Mouse (Mus musculus) liver, embryonic 12.5 days (tissue): Measurements from ENCODE around the gene Izumo1. TPM values are rescaled to one million over a fixed set of nuclear protein-coding genes. Genes with fewer than 3 reads are reported as not detected.

Source experiments
- ATAC-seq: fragments of 200-750 bp; cut with Nextera tagmentation; 2 replicates; pipeline ENCODE4 v1.8.0; 2017; ENCODE audit warnings: moderate number of reproducible peaks, mild to moderate bottlenecking, moderate library complexity
- H3K27ac ChIP-seq: fragments of 300-500 bp; sonication (generic); 2 replicates; pipeline ENCODE4 v1.5.1; 2016; ENCODE audit warnings: mild to moderate bottlenecking
- H3K27me3 ChIP-seq: fragments of 300-500 bp; sonication (generic); replicated peaks from 2 replicates; pipeline ENCODE4 v1.6.1; 2016; ENCODE audit warnings: mild to moderate bottlenecking, moderate library complexity
- H3K36me3 ChIP-seq: fragments of 300-500 bp; sonication (generic); 2 replicates; pipeline ENCODE4 v1.6.1; 2016; ENCODE audit warnings: mild to moderate bottlenecking, moderate library complexity
- H3K4me1 ChIP-seq: fragments of 300-500 bp; sonication (generic); 2 replicates; pipeline ENCODE4 v1.6.1; 2016
- H3K4me2 ChIP-seq: fragments of 300-500 bp; sonication (generic); 2 replicates; pipeline ENCODE4 v1.6.1; 2016; ENCODE audit warnings: mild to moderate bottlenecking, moderate library complexity
- H3K4me3 ChIP-seq: fragments of 300-500 bp; sonication (generic); 2 replicates; pipeline ENCODE4 v1.5.1; 2016; ENCODE audit warnings: mild to moderate bottlenecking, moderate library complexity
- H3K9ac ChIP-seq: fragments of 300-500 bp; sonication (generic); 2 replicates; pipeline ENCODE4 v1.6.1; 2016; ENCODE audit warnings: mild to moderate bottlenecking, moderate library complexity
- H3K9me3 ChIP-seq: fragments of 300-500 bp; sonication (generic); replicated peaks from 2 replicates; pipeline ENCODE4 v1.6.1; 2016; ENCODE audit warnings: mild to moderate bottlenecking, moderate library complexity
- WGBS: fragments of 180-500 bp; shearing (Covaris S2); methylation state at CpG from one replicate; pipeline ENCODE4 v1.1.7; 2016; ENCODE audit not compliant: insufficient replicate concordance; 5-methylcytosine and 5-hydroxymethylcytosine counted together
- polyA plus RNA-seq: library from polyadenylated mRNA; unstranded; fragments of >200 nt; fragmentation: Nextera tagmentation; extraction: Ambion mirVana; gene quantifications from 2 replicates; pipeline ENCODE4 v1.2.1, GENCODE M21; 2016

The Izumo1 gene
- polyA plus RNA-seq, 1 experiment from 2014 or later: 0.20 TPM

DNA sequence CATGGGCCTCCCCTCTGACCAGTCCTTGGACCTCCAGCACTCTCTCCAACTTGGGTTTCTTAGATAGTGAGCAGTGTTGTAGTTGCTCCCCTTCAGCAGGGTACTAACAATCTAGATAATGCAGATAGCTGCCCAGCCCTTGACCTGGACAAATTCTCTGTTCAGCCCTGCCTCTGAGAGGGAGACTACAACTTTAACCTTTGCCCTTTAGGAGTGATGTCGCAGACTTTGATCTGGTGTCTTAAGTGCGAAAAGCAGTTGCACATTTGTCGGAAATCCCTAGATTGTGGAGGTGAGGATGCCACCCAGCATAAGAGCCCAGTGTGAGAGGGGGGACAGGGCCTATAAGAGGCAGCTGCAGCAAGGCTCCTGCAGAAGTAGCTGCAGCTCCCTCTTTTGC is 3.1 kb downstream of the Izumo1 start:
- Histone ChIP-seq H3K9me3 (no peaks in the 10 kb centered on the region), H3K36me3 (no peaks in the 10 kb centered on the region), H3K4me2 (no peak overlapping the region), H3K9ac (no peak overlapping the region), H3K4me1 (peaks cover 15% of the 10 kb centered on the region), H3K27ac (no peak overlapping the region), H3K4me3 (no peak overlapping the region), H3K27me3 (peaks cover 61% of the 10 kb centered on the region)
- no peak for ATAC-seq
- WGBS: 65% methylated on average over 3 of the region's 3 CpGs

DNA sequence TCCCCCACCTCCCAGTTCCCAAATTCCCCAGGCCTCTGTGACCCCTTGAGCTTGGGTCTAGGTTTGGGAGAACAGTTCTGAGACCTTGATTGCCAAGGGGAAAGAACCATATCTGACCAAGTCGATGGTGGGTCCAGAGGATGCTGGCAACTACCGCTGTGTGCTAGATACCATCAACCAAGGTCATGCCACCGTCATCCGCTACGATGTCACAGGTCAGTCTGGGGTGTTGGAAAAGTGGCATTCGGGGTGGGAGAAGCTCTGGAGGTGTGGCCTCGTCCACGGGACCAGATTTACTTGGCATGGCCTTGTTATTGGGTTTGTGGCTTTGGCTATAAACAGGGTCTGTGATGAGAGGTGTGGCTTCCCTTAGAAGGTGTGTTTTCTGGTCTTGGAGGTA is 3.9 kb downstream of the Izumo1 start:
- Histone ChIP-seq H3K27me3 (peaks cover 68% of the 10 kb centered on the region), H3K4me2 (no peak overlapping the region), H3K4me3 (no peak overlapping the region), H3K36me3 (no peaks in the 10 kb centered on the region), H3K4me1 (peaks cover 15% of the 10 kb centered on the region), H3K27ac (no peak overlapping the region), H3K9me3 (no peaks in the 10 kb centered on the region), H3K9ac (no peak overlapping the region)
- WGBS: 68% methylated on average over 8 of the region's 8 CpGs
- no peak for ATAC-seq

DNA sequence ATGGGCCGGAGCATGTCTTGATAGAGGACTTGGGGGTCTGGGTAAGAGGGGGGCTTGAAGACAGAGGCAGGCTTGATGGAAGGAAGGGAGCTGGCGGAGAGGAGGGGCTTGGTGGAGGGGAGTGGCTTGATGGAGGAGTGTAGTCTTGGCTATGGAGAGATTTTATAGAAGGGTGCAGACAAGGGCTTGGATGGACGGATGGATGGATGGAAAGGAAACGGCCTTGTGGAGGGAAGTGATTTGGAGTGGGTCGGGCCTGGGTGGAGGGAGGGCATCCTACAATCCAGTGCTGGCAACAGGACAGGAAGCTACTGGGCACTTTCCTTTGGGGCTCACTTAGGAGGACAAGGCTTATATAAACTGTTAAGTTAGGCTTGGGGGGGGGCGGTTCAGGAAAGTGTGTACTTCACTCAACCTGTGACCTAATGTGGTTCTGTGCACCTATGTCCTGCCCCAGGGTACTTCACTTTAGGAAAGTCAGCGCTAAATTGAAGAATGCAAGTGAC is 5.0 kb downstream of the Izumo1 start:
- H3K36me3 ChIP-seq: no peaks in the 10 kb centered on the region
- no peak overlapping the region for H3K9ac ChIP-seq
- H3K4me2 ChIP-seq: no peak overlapping the region
- H3K27me3 ChIP-seq: peaks cover 75% of the 10 kb centered on the region
- WGBS: 54% methylated on average over 7 of the region's 7 CpGs
- H3K9me3 ChIP-seq: no peaks in the 10 kb centered on the region
- H3K27ac ChIP-seq: peak overlapping the region; percentile 27; the same call in 1 of the 2 replicates
- H3K4me3 ChIP-seq: no peak overlapping the region
- ATAC-seq: no peak
- peaks cover 15% of the 10 kb centered on the region for H3K4me1 ChIP-seq

DNA sequence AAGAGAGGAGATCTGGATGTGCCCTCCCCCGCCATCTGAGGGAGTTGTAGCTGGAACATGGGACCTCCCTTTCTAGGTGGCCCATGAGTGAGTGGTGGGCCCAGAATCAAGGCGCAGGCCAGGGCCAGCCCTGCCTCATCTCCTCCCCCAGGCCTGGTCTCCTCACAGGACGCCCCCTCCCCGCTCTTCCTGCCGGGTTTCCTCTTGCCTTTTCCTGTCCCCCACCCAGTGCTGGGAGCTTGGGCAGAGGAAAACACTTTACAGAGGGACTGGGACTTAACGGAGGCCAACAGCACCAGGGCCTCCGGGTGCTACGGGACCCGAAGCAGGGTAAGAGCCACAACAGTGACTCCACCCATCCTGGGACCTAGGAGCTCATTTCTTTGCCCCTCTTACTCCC is 5.7 kb downstream of the Izumo1 start, which contains the start of gene Rasip1:
TSS of gene Rasip1 (plus strand) at position 228 of the 400 bp plus-strand sequence.
- Histone ChIP-seq H3K9me3 (no peaks in the 10 kb centered on the region), H3K27me3 (peaks cover 78% of the 10 kb centered on the region), H3K4me1 (peaks cover 16% of the 10 kb centered on the region), H3K27ac (peak within 1 kb of the TSS; percentile 42), H3K4me2 (peak within 1 kb of the TSS; percentile 83), H3K4me3 (peak within 1 kb of the TSS; percentile 59), H3K9ac (peak within 1 kb of the TSS; percentile 61), H3K36me3 (no peaks in the 10 kb centered on the region)
- 34% methylated on average over 9 of the region's 9 CpGs for WGBS
- 0 out of 2 replicates have a peak, but pooled peaks have one; percentile 19 for ATAC-seq

DNA sequence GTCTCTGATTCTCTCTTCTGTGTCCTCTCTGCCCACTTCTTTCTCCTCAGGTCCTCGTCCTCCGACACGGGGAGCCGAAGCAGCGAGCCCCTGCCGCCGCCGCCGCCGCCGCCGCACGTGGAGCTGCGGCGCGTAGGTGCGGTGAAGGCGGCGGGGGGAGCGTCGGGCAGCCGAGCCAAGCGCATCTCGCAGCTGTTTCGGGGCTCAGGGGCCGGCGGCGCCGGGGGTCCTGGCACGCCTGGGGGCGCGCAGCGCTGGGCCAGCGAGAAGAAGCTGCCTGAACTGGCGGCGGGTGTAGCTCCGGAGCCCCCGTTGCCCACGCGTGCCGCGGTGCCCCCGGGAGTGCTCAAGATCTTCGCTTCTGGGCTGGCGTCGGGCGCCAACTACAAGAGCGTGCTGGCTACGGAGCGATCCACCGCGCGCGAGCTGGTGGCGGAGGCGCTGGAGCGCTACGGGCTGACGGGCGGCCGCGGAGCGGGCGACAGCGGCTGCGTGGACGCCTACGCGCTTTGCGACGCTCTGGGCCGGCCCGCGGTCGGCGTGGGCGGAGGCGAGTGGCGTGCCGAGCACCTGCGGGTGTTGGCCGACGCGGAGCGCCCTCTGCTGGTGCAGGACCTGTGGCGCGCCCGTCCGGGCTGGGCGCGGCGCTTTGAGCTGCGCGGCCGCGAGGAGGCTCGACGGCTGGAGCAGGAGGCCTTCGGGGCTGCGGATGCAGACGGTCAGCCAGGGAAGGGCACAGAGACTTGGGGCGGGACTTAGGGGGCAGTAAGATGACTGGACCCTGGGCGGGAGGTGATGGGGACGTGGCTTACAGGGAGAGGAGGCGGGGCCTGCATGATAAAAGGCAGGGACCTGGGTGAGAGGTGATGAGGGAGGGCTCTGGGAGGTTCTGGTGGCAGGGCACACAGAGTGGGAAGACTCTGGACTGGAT is 7.0 kb downstream of the Izumo1 start:
- H3K4me2 ChIP-seq: peak overlapping the region; percentile 83
- H3K9me3 ChIP-seq: no peaks in the 10 kb centered on the region
- H3K27ac ChIP-seq: no peak overlapping the region
- no peaks in the 10 kb centered on the region for H3K36me3 ChIP-seq
- peak overlapping the region; percentile 61 for H3K9ac ChIP-seq
- peak overlapping the region; percentile 59 for H3K4me3 ChIP-seq
- peaks cover 90% of the 10 kb centered on the region for H3K27me3 ChIP-seq
- WGBS: 1% methylated on average over 101 of the region's 105 CpGs
- H3K4me1 ChIP-seq: peaks cover 21% of the 10 kb centered on the region
- ATAC-seq: peak; percentile 57

DNA sequence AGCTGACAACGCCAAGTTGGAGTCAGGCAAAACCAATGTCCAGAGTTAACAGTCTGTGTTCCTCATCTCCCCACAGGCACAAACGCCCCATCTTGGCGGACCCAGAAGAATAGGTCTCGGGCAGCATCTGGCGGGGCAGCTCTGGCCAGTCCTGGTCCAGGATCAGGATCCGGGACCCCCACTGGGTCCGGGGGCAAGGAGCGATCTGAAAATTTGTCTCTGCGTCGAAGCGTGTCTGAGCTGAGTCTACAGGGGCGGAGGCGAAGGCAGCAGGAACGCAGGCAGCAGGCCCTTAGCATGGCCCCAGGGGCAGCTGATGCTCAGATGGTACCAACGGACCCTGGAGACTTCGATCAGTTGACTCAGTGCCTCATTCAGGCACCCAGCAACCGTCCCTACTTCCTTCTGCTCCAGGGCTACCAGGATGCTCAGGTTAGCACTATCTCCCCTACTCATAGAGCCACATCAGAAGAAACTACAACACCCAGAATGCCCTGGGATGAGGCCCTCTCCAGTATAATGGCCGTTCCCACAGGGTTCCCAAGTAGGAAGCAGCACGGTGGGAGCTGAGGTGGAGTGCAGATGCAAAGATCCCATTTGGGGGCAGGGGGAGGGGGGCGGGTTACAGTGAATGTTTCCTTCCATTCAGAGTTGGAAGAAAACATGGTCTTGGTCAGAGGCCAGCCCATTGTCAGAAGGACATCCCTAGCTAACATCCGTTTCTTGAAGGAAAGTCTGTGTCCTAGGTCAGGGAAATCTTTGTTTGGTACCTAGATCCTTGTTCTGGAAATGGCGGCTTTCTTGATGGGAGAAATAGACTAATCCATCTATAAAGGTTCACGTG is 8.7 kb downstream of the Izumo1 start:
- Histone ChIP-seq H3K4me1 (peaks cover 24% of the 10 kb centered on the region), H3K4me3 (no peak overlapping the region), H3K27me3 (peaks cover 77% of the 10 kb centered on the region), H3K4me2 (no peak overlapping the region), H3K27ac (no peak overlapping the region), H3K36me3 (no peaks in the 10 kb centered on the region), H3K9me3 (no peaks in the 10 kb centered on the region), H3K9ac (no peak overlapping the region)
- 66% methylated on average over 23 of the region's 23 CpGs for whole genome bisulfite sequencing
- no peak for ATAC-seq

DNA sequence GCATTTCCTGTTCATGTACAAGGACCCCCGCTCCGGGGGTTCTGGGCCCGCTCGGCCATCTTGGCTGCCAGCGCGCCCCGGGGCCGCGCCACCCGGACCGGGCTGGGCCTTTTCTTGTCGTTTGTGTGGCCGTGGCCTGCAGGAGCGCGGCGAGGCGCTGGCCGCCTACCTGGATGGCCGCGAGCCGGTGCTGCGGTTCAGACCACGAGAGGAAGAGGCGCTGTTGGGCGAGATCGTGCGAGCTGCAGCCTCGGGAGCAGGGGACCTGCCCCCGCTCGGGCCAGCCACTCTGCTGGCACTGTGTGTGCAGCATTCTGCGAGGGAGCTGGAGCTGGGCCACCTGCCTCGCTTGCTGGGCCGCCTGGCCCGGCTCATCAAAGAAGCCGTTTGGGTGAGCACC is 10.9 kb downstream of the Izumo1 start:
- H3K36me3 ChIP-seq: peaks cover 6% of the 10 kb centered on the region; the same call in 1 of the 2 replicates
- 48% methylated on average over 31 of the region's 35 CpGs for WGBS
- H3K27ac ChIP-seq: no peak overlapping the region
- H3K4me2 ChIP-seq: peak overlapping the region; percentile 42
- peaks cover 55% of the 10 kb centered on the region for H3K27me3 ChIP-seq
- no peaks in the 10 kb centered on the region for H3K9me3 ChIP-seq
- no peak overlapping the region for H3K4me3 ChIP-seq
- no peak overlapping the region for H3K9ac ChIP-seq
- H3K4me1 ChIP-seq: peaks cover 21% of the 10 kb centered on the region
- no peak for ATAC-seq

DNA sequence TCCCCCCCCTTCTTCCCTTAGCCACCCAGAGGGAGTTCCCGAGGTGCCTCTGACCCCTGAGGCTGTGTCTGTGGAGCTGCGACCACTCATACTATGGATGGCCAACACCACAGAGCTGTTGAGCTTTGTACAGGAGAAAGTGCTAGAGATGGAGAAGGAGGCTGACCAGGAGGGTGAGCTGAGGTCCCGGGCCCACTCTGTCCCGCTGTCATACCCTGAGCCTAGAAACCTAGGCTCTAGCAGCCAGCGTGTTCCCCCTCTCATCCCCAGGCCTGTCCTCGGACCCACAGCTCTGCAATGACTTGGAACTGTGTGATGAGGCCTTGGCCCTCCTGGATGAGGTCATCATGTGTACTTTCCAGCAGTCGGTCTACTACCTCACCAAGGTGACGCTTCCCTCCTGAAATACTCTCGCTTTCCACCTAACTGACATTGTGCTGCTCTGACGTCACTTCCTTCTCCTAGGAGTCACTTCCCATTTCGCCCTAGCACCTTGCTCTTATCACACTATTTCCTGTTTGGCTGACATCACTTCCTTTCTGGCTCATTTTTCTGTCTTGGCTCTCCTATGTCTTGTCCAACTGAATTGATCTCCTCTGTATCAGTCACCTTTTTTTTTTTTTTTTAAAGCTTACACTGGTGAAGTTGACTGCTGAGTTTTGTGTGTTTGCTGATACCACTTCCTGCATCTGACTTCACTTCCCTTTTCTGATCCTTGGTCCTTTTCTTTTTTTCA is 13.5 kb downstream of the Izumo1 start:
- Histone ChIP-seq H3K4me2 (no peak overlapping the region), H3K9me3 (no peaks in the 10 kb centered on the region), H3K4me3 (no peak overlapping the region), H3K27ac (peak overlapping the region; percentile 50), H3K4me1 (peaks cover 10% of the 10 kb centered on the region; the same call in 1 of the 2 replicates), H3K36me3 (peaks cover 6% of the 10 kb centered on the region; the same call in 1 of the 2 replicates), H3K9ac (no peak overlapping the region), H3K27me3 (peaks cover 30% of the 10 kb centered on the region)
- 47% methylated on average over 11 of the region's 11 CpGs for WGBS
- ATAC-seq: 0 out of 2 replicates have a peak, but pooled peaks have one; percentile 5

DNA sequence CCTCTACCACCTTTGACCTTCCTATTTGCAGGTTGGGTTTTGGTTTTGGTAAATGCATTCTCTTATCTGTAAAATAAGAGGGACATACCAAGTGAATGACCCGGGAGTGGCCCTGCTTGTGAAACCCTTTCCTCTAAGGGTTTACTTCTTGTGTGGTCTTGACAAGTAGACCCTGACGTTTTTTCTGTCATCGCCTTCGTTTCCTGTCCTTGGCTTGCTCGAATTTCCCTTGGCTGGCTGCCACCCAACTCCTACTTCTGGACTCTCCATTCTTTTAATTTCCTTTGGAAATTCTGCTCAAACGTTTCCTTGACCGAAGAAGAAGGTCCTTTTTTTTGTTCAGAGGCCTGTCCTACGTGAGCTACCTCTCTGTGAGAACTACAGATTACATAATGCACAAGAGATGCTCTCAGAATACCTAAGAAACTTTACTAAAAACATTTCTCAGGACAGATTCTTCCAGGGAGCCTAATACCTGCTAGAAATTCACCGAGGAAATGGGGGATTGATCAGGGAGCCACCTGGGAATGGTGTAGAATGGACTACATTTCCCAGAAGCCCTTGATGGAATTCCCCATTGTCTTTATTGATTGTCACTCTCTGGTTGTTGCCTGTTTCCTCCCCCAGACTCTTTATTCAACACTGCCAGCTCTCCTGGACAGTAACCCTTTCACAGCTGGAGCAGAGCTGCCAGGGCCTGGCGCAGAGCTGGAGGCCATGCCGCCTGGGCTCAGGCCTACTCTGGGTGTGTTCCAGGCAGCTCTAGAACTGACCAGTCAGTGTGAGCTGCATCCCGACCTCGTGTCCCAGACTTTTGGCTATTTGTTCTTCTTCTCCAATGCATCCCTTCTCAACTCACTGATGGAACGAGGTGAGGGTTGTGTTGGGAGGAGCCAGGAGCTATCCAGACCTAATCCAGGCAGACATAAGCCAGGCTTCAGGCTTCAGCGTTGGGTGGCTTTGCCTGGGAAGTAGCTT is 14.4 kb downstream of the Izumo1 start:
- H3K4me3 ChIP-seq: no peak overlapping the region
- H3K9ac ChIP-seq: no peak overlapping the region
- no peak overlapping the region for H3K4me2 ChIP-seq
- no peak for ATAC-seq
- no peaks in the 10 kb centered on the region for H3K9me3 ChIP-seq
- H3K4me1 ChIP-seq: peaks cover 10% of the 10 kb centered on the region; the same call in 1 of the 2 replicates
- 53% methylated on average over 15 of the region's 15 CpGs for WGBS
- peaks cover 28% of the 10 kb centered on the region for H3K27me3 ChIP-seq
- peaks cover 6% of the 10 kb centered on the region; the same call in 1 of the 2 replicates for H3K36me3 ChIP-seq
- peak overlapping the region; percentile 65 for H3K27ac ChIP-seq

DNA sequence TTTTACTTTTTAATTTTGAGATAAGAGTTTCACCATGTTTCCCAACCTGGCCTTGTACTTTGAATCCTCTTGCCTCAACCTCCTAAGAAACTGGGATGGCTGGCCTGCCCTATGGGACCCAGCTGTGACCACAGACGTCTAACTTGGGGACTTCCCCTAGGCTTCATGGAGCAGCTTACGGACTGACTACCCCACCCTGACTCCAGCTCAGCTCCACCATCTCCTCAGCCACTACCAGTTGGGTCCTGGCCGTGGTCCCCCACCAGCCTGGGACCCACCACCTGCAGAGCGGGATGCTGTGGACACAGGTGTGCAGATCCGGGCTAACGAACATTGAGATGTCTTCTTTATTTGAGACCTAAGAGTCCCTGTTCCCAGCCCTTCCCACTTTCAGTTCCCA is 16.1 kb downstream of the Izumo1 start:
- H3K4me3 ChIP-seq: no peak overlapping the region
- no peaks in the 10 kb centered on the region for H3K9me3 ChIP-seq
- no peak overlapping the region for H3K4me2 ChIP-seq
- H3K36me3 ChIP-seq: peaks cover 6% of the 10 kb centered on the region; the same call in 1 of the 2 replicates
- peaks cover 11% of the 10 kb centered on the region for H3K4me1 ChIP-seq
- no peak overlapping the region for H3K27ac ChIP-seq
- 75% methylated on average over 6 of the region's 6 CpGs for WGBS
- ATAC-seq: no peak
- H3K27me3 ChIP-seq: peaks cover 31% of the 10 kb centered on the region; the same call in 1 of the 2 replicates
- H3K9ac ChIP-seq: no peak overlapping the region
